Mouse (Mus musculus): ENCODE data around the gene Rtn3. TPM values are rescaled to one million over a fixed set of nuclear protein-coding genes. Genes with fewer than 3 reads are reported as not detected.
"Not testable (repeated sequence)": the region's sequence is repeated elsewhere in the genome, so short reads cannot be mapped to it uniquely, and the experiment has no call there.

Rtn3 gene
- total RNA-seq (2021), result 100 to 1,000 TPM in 1 of 2 experiments, 10 to 100 TPM in 1; 99.1 to 107 TPM

DNA sequence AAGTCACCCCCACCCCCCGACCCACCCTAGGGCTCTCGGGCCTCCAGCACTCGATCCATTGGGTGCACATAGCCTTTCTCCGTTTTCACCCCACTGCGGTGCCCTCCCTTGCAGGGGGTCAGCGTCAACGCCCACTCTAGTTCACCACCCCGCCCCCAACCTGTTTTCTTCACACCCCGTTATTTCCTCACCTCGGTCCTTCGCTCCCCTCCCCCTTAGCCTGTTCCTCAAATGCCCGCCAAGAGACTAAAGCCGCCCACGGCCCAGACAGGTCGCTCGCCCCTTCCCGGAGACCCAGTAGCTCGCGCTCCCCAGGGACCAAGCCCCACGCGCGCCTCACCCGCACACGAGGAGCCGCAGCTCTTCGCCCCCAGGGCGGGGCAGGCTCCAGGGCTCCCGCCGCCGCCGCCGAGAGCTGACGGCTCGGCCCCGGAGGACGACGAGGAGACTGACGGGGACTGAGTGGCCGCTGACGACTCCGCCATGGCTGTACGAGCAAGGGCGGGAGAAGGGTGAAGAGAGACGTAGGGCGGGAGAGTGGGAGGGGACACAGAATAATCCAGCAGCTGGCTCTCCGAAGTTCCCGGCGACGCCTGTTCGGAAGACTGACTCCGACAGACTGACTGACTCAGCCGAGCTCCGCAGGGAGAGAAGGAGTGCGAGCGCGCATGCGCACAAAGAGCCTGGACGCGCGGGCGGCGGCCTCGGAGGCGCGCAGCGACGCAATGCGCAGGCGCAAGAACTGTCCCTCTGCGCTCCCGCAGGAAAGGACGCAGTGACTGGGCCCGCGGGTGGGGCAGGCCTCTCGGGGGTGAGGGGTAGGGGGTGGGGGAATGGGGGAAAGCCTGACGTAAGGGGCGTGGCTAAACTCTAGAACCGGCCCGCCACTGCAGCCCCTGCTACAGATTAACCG lies at the start of gene Rtn3:
TSS of gene Rtn3 (minus strand) at position 683 of the 913 bp plus-strand sequence.
- DNase-seq, result peak; percentile 97 to 98
- intact Hi-C loops (cut with DNase I), result loop anchor here (5.0 kb wide), 1 partner anchor 41 kb away; no protein-coding TSS in a partner anchor

- intact Hi-C loops (cut with DNase I), result no loop called here
- DNase-seq, result no peak
Measured at GRCm38 (mm10) chr19:7531906-7532305, 48.8 kb upstream of the Rtn3 start.

- intact Hi-C loops (cut with DNase I), result loop anchor here (1.0 kb wide), 2 partner anchors 66 to 88 kb away; no protein-coding TSS in a partner anchor
- DNase-seq, result peak; percentile 65 to 83
Measured at GRCm38 (mm10) chr19:7528639-7529428, 45.8 kb upstream of the Rtn3 start.

GRCm38 (mm10) chr19:7524879-7525278 lies 41.8 kb upstream of the Rtn3 start:
- DNase-seq, result no peak
- intact Hi-C loops (cut with DNase I), result no loop called here

DNA sequence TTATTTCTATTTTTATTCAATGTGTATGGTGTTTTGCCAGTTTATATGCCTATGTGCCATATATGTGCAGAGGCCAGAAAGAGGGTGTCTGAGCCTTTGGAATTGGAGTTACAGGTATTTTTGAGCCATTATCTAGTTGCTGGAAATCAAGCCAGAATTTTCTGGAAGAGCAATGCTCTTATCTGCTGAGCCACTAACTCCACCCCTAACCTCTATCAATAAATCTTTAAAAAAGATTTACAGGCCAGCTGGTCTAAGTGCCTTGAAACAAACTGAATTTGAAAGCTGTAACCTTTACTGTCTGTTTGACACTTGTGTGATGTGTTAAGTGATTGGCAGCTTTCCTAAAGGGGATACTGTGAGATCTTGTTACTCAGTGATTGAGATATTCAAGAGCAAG lies 40.7 kb upstream of the Rtn3 start:
- DNase-seq, result no peak
- intact Hi-C loops (cut with DNase I), result loop anchor here (2.0 kb wide), 1 partner anchor 83 kb away; no protein-coding TSS in a partner anchor

- intact Hi-C loops (cut with DNase I), result loop anchor here (2.0 kb wide), 1 partner anchor 82 kb away; no protein-coding TSS in a partner anchor
- peak in 1 of 2 experiments; percentile 38 for DNase-seq
Measured at GRCm38 (mm10) chr19:7523292-7523691, 40.2 kb upstream of the Rtn3 start.

DNA sequence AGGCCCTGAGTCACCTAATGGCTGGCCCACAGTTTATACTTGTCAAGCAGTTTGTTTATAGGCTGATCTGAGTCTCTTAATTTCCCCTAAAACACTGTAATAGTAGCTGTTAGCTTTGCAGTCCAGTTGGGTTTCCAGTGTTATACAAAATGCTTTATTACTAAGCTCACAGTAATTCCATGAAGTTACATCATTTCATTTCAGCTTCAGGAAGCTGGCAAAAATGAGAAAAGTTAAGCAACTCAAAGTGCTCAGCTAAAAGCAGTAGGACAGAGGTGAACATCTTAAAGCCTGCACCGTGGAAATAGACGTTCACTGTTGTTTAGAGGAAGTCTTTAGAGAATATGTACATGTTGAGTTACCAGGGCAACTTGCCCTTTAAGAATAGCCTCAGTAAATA lies 39.8 kb upstream of the Rtn3 start:
- intact Hi-C loops (cut with DNase I), result loop anchor here (2.0 kb wide), 1 partner anchor 82 kb away; no protein-coding TSS in a partner anchor
- DNase-seq, result no peak

DNA sequence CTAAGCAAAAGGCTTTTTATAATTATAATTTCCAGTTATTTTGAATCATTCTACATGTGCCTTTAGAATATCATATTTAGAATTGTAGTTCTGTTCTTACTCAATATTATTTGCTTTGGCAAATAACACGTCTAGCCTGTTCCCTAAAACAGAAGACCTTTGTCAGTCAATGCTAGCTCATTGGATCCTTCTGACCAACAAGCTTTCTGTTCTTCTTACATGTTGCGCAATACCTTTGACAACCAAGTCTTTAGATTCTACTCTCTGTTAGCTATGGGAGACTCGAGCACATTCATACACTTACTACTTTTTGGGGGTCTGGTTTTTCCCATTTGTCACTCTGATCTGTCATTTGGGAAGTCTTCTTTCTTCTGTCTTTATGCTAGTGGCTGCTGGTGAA lies 38.5 kb upstream of the Rtn3 start:
- intact Hi-C loops (cut with DNase I), result loop anchor here (2.0 kb wide), 1 partner anchor 81 kb away; no protein-coding TSS in a partner anchor

DNA sequence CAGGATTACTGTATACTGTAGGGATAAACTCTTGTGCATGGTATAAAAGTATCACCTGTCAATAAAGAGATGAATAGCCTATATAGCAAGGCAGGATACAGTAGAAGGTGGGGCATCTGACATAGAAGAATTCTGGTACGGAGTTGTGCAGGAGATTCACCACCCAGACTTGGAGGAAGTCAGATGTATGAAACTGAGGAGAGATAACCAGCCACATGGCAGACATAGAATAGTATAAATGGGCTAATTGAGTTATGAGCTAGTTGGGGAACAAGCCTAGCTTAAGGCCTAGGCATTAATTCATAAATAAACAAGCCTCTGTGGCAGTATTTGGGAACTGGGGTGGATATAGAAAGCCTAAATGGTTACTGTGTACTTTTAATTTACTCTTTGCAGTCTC lies 33.4 kb upstream of the Rtn3 start:
- intact Hi-C loops (cut with DNase I), result no loop called here

More for the DNA sequence above, 38.5 kb upstream of the Rtn3 start:
- DNase-seq, result no peak

DNA sequence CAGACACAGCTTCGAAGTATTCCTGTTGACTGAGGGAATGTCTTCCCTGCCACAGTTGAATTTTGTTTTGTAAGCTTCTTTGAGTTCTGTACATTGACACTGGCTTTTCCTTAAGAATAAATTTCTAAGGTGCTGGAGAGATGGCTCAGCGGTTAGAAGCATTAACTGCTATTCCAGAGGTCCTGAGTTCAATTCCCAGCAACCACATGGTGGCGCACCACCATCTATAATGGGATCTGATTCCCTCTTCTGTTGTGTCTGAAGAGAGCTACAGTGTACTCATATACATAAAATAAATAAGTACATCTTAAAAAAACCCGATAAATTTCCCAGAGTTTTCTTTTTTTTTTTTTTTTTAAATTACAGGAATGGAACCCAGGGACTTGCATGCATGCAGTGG lies 24.9 kb upstream of the Rtn3 start:
- intact Hi-C loops (cut with DNase I), result no loop called here
- no peak for DNase-seq

More for the DNA sequence above, 33.4 kb upstream of the Rtn3 start:
- no peak for DNase-seq

DNA sequence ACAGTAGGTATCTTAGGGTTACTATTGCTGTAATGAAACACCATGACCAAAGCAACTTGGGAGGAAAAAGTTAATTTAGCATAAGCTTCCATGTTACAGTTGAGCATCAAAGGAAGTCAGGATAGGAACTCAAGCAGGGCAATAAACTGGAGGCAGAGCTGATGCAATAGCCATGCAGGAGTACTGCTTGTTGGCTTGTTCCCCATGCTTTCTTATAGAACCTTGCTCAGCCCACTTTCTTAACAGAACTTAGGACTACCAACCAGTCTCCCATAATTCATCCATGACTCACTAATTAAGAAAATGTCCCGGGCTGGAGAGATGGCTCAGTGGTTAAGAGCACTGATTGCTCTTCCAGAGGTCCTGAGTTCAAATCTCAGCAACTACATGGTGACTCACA lies 23.2 kb upstream of the Rtn3 start:
- intact Hi-C loops (cut with DNase I), result no loop called here
- DNase-seq, result no peak

- no peak for DNase-seq
- intact Hi-C loops (cut with DNase I), result no loop called here
Measured at GRCm38 (mm10) chr19:7502432-7502831, 19.4 kb upstream of the Rtn3 start.

DNA sequence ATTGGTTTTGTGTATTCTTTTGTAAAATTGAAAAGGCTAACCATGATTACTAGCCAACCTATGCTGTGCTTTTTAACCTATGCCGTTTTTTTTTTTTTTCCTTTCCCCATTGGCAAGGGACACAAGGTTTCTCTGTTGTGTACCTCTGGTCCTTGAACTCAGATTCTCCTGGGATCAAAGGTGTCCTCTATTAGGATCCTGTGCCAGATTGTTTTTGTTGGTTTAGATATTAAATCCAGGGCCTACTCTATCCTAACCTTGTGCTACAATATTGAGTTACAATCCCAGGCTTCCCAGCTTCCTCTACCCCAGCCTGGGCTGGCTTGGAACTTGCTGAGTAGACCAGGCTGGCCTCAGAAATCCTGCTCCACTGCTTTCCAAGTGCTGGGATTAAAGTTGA lies 17.6 kb upstream of the Rtn3 start:
- intact Hi-C loops (cut with DNase I), result no loop called here
- DNase-seq, result no peak

GRCm38 (mm10) chr19:7498816-7499215 lies 15.7 kb upstream of the Rtn3 start:
- DNase-seq, result no peak
- intact Hi-C loops (cut with DNase I), result no loop called here

GRCm38 (mm10) chr19:7496070-7496469 lies 13.0 kb upstream of the Rtn3 start:
- DNase-seq; intact Hi-C loops (cut with DNase I): not testable (repeated sequence)

- intact Hi-C loops (cut with DNase I), result no loop called here
Measured at GRCm38 (mm10) chr19:7495221-7496038, 12.3 kb upstream of the Rtn3 start.

DNA sequence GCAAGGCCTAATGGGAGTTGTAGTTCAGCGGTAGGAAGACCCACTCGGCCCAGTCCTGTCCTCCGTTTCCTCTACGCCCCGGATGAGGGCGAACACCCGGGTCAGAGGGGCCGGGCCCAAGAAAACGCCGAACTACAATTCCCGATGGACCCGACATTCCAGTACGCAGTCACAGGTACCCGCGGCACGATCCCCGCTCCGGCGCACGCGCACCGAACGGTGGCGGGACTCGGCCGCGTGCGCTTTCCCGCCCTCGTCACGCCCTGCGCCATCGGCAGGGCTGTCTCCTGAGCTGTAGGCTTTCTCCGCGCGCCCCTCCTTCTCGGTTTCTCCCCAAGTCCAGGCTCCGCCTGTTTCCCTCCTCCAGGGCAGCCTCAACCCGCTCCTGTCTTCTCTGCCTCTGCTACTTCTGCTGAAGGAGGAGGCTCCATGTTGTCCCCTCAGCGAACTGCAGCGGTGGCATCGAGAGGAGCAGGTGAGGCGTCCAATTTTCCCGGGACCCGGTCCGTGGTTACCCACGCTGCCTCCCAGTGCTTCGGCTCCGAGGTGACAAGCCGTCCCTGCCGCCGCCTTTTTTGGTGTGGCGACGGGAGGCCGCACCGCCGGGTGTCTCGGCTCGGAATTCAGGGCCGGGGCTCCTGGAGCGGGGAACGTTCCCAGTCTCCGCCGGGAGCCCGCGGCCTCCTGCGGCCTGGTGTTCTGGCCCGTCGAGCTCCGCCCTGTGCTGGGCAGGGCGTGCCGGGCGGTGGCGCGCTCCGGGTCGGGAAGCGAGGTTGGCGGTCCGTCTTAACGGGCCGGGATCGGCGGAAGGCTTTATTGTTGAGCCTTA lies 11.3 kb upstream of the Rtn3 start:
- DNase-seq, result peak; percentile 95 to 96
- intact Hi-C loops (cut with DNase I), result no loop called here

More at GRCm38 (mm10) chr19:7495221-7496038, 12.3 kb upstream of the Rtn3 start:
- no peak for DNase-seq

DNA sequence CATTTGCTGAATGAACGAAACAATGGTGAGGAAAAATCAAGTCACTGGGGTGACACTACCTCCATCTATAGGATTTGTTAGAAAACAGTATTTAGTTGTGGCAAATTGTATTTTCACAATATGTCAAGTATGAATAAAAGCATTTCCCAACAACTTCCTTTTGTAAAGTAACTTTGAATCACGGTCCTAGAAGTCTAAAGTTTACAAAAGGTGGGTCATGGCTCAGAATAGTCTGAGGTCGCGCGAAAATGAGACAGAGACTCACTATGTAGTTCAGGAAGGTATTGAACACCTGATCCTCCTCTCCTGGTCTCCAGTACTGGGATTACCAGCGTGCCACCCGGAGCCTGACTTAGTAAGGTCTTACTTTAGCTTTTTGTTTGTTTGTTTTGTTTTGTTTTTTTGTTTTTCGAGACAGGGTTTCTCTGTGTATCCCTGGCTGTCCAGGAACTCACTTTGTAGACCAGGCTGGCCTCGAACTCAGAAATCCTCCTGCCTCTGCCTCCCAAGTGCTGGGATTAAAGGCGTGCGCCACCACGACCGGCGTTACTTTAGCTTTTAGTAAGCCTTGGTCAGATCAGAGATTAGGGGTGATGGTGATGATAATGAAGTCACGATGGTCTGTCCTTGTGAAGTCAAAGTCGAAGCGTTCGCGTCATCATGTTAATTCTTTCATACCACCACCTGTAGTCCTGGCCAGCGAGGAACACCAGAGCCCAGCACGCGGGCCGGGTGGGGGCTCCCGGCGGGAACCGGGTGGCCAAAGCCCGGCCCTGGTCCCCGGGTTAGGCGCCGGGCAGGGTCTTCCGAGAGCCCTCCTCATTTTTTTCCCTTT lies 10.5 kb upstream of the Rtn3 start, which contains the start of gene Atl3:
TSS of gene Atl3 (plus strand) at position 689 of the 835 bp plus-strand sequence.
- intact Hi-C loops (cut with DNase I), result no loop called here
- no peak for DNase-seq

All from heart, postnatal 10 days (tissue).